Mouse (Mus musculus): ENCODE measurements around the gene Kazn. TPM values are rescaled to one million over a fixed set of nuclear protein-coding genes. Genes with fewer than 3 reads are reported as not detected.

Kazn gene
- polyA plus RNA-seq, 1 experiment from 2014 or later, result 17.9 TPM

GRCm38 (mm10) chr4:142267832-142268231 lies 28.6 kb upstream of the Kazn start:
- peak; percentile 33 for ATAC-seq (ENCODE audit: low read depth)
- WGBS, result 35% methylated on average over 4 of the region's 4 CpGs
- no peaks in the 10 kb centered on the region for H3K9me3 ChIP-seq (ENCODE audit: control insufficient read depth, low read length)
- H3K4me1 ChIP-seq (ENCODE audit: control insufficient read depth, insufficient read depth, low read length), result peaks cover 10% of the 10 kb centered on the region; the same call in 1 of the 2 replicates
- peak overlapping the region; percentile 45; the same call in 1 of the 2 replicates for H3K27ac ChIP-seq (ENCODE audit: low read depth, low read length)
- no peaks in the 10 kb centered on the region for H3K27me3 ChIP-seq (ENCODE audit: control insufficient read depth, insufficient read depth, low read length)
- H3K4me2 ChIP-seq (ENCODE audit: low read depth, low read length), result no peak overlapping the region
- H3K9ac ChIP-seq (replicated peaks; ENCODE audit: low read depth, low read length), result no peak overlapping the region
- H3K4me3 ChIP-seq (ENCODE audit: low read depth, low read length), result no peak overlapping the region
- no peaks in the 10 kb centered on the region for H3K36me3 ChIP-seq (ENCODE audit: control insufficient read depth, insufficient read depth, low read length)

- Histone ChIP-seq H3K4me1 (ENCODE audit: control insufficient read depth, insufficient read depth, low read length) (peaks cover 10% of the 10 kb centered on the region; the same call in 1 of the 2 replicates), H3K27ac (ENCODE audit: low read depth, low read length) (peak overlapping the region; percentile 45), H3K36me3 (ENCODE audit: control insufficient read depth, insufficient read depth, low read length) (no peaks in the 10 kb centered on the region), H3K4me2 (ENCODE audit: low read depth, low read length) (no peak overlapping the region), H3K27me3 (ENCODE audit: control insufficient read depth, insufficient read depth, low read length) (no peaks in the 10 kb centered on the region), H3K9ac (replicated peaks; ENCODE audit: low read depth, low read length) (no peak overlapping the region), H3K4me3 (ENCODE audit: low read depth, low read length) (no peak overlapping the region), H3K9me3 (ENCODE audit: control insufficient read depth, low read length) (no peaks in the 10 kb centered on the region)
- WGBS, result 9% methylated on average over 4 of the region's 4 CpGs
- peak; percentile 87 for ATAC-seq (ENCODE audit: low read depth)
Measured at GRCm38 (mm10) chr4:142267348-142267819, 28.2 kb upstream of the Kazn start.

- WGBS, result 91% methylated on average over 7 of the region's 7 CpGs
- no peak overlapping the region for H3K4me3 ChIP-seq (ENCODE audit: low read depth, low read length)
- ATAC-seq (ENCODE audit: low read depth), result no peak
- no peaks in the 10 kb centered on the region for H3K27me3 ChIP-seq (ENCODE audit: control insufficient read depth, insufficient read depth, low read length)
- H3K4me2 ChIP-seq (ENCODE audit: low read depth, low read length), result no peak overlapping the region
- H3K4me1 ChIP-seq (ENCODE audit: control insufficient read depth, insufficient read depth, low read length), result peaks cover 10% of the 10 kb centered on the region; the same call in 1 of the 2 replicates
- H3K9ac ChIP-seq (replicated peaks; ENCODE audit: low read depth, low read length), result no peak overlapping the region
- H3K27ac ChIP-seq (ENCODE audit: low read depth, low read length), result no peak overlapping the region
- no peaks in the 10 kb centered on the region for H3K36me3 ChIP-seq (ENCODE audit: control insufficient read depth, insufficient read depth, low read length)
- H3K9me3 ChIP-seq (ENCODE audit: control insufficient read depth, low read length), result no peaks in the 10 kb centered on the region
Measured at GRCm38 (mm10) chr4:142264335-142264734, 25.1 kb upstream of the Kazn start.

- no peak overlapping the region for H3K27ac ChIP-seq (ENCODE audit: low read depth, low read length)
- H3K4me2 ChIP-seq (ENCODE audit: low read depth, low read length), result no peak overlapping the region
- 0 out of 2 replicates have a peak, but pooled peaks have one; percentile 32 for ATAC-seq (ENCODE audit: low read depth)
- 72% methylated on average over 4 of the region's 4 CpGs for WGBS
- H3K36me3 ChIP-seq (ENCODE audit: control insufficient read depth, insufficient read depth, low read length), result no peaks in the 10 kb centered on the region
- H3K4me1 ChIP-seq (ENCODE audit: control insufficient read depth, insufficient read depth, low read length), result no peaks in the 10 kb centered on the region
- H3K9me3 ChIP-seq (ENCODE audit: control insufficient read depth, low read length), result no peaks in the 10 kb centered on the region
- H3K27me3 ChIP-seq (ENCODE audit: control insufficient read depth, insufficient read depth, low read length), result no peaks in the 10 kb centered on the region
- no peak overlapping the region for H3K4me3 ChIP-seq (ENCODE audit: low read depth, low read length)
- H3K9ac ChIP-seq (replicated peaks; ENCODE audit: low read depth, low read length), result no peak overlapping the region
Measured at GRCm38 (mm10) chr4:142261725-142262124, 22.5 kb upstream of the Kazn start.

- Histone ChIP-seq H3K4me3 (ENCODE audit: low read depth, low read length) (no peak overlapping the region), H3K4me2 (ENCODE audit: low read depth, low read length) (no peak overlapping the region), H3K4me1 (ENCODE audit: control insufficient read depth, insufficient read depth, low read length) (no peaks in the 10 kb centered on the region), H3K27ac (ENCODE audit: low read depth, low read length) (no peak overlapping the region), H3K27me3 (ENCODE audit: control insufficient read depth, insufficient read depth, low read length) (no peaks in the 10 kb centered on the region), H3K36me3 (ENCODE audit: control insufficient read depth, insufficient read depth, low read length) (no peaks in the 10 kb centered on the region), H3K9me3 (ENCODE audit: control insufficient read depth, low read length) (no peaks in the 10 kb centered on the region), H3K9ac (replicated peaks; ENCODE audit: low read depth, low read length) (no peak overlapping the region)
- no peak for ATAC-seq (ENCODE audit: low read depth)
- 92% methylated on average over 10 of the region's 10 CpGs for WGBS
Measured at GRCm38 (mm10) chr4:142258730-142259129, 19.5 kb upstream of the Kazn start.

- no peaks in the 10 kb centered on the region for H3K27me3 ChIP-seq (ENCODE audit: control insufficient read depth, insufficient read depth, low read length)
- WGBS, result 75% methylated on average over 6 of the region's 6 CpGs
- H3K4me1 ChIP-seq (ENCODE audit: control insufficient read depth, insufficient read depth, low read length), result no peaks in the 10 kb centered on the region
- no peak overlapping the region for H3K27ac ChIP-seq (ENCODE audit: low read depth, low read length)
- no peak overlapping the region for H3K4me2 ChIP-seq (ENCODE audit: low read depth, low read length)
- no peak overlapping the region for H3K4me3 ChIP-seq (ENCODE audit: low read depth, low read length)
- no peak for ATAC-seq (ENCODE audit: low read depth)
- no peak overlapping the region for H3K9ac ChIP-seq (replicated peaks; ENCODE audit: low read depth, low read length)
- no peaks in the 10 kb centered on the region for H3K36me3 ChIP-seq (ENCODE audit: control insufficient read depth, insufficient read depth, low read length)
- no peaks in the 10 kb centered on the region for H3K9me3 ChIP-seq (ENCODE audit: control insufficient read depth, low read length)
Measured at GRCm38 (mm10) chr4:142254088-142254487, 14.9 kb upstream of the Kazn start.

- no peaks in the 10 kb centered on the region for H3K4me1 ChIP-seq (ENCODE audit: control insufficient read depth, insufficient read depth, low read length)
- H3K36me3 ChIP-seq (ENCODE audit: control insufficient read depth, insufficient read depth, low read length), result no peaks in the 10 kb centered on the region
- WGBS, result 58% methylated on average over 12 of the region's 12 CpGs
Measured at GRCm38 (mm10) chr4:142251471-142252354, 12.5 kb upstream of the Kazn start.

GRCm38 (mm10) chr4:142250054-142250453 lies 10.9 kb upstream of the Kazn start:
- 95% methylated on average over 8 of the region's 8 CpGs for WGBS
- ATAC-seq (ENCODE audit: low read depth), result no peak
- Histone ChIP-seq H3K9me3 (ENCODE audit: control insufficient read depth, low read length) (no peaks in the 10 kb centered on the region), H3K27ac (ENCODE audit: low read depth, low read length) (no peak overlapping the region), H3K9ac (replicated peaks; ENCODE audit: low read depth, low read length) (no peak overlapping the region), H3K4me1 (ENCODE audit: control insufficient read depth, insufficient read depth, low read length) (no peaks in the 10 kb centered on the region), H3K4me2 (ENCODE audit: low read depth, low read length) (no peak overlapping the region), H3K27me3 (ENCODE audit: control insufficient read depth, insufficient read depth, low read length) (no peaks in the 10 kb centered on the region), H3K36me3 (ENCODE audit: control insufficient read depth, insufficient read depth, low read length) (no peaks in the 10 kb centered on the region), H3K4me3 (ENCODE audit: low read depth, low read length) (no peak overlapping the region)

More at GRCm38 (mm10) chr4:142251471-142252354, 12.5 kb upstream of the Kazn start:
- no peak for ATAC-seq (ENCODE audit: low read depth)
- H3K9me3 ChIP-seq (ENCODE audit: control insufficient read depth, low read length), result no peaks in the 10 kb centered on the region
- no peak overlapping the region for H3K9ac ChIP-seq (replicated peaks; ENCODE audit: low read depth, low read length)
- H3K4me2 ChIP-seq (ENCODE audit: low read depth, low read length), result no peak overlapping the region
- H3K4me3 ChIP-seq (ENCODE audit: low read depth, low read length), result no peak overlapping the region
- no peaks in the 10 kb centered on the region for H3K27me3 ChIP-seq (ENCODE audit: control insufficient read depth, insufficient read depth, low read length)
- H3K27ac ChIP-seq (ENCODE audit: low read depth, low read length), result no peak overlapping the region

GRCm38 (mm10) chr4:142249401-142249800 lies 10.2 kb upstream of the Kazn start:
- Histone ChIP-seq H3K36me3 (ENCODE audit: control insufficient read depth, insufficient read depth, low read length) (no peaks in the 10 kb centered on the region), H3K27me3 (ENCODE audit: control insufficient read depth, insufficient read depth, low read length) (no peaks in the 10 kb centered on the region), H3K4me3 (ENCODE audit: low read depth, low read length) (no peak overlapping the region), H3K4me2 (ENCODE audit: low read depth, low read length) (no peak overlapping the region), H3K4me1 (ENCODE audit: control insufficient read depth, insufficient read depth, low read length) (no peaks in the 10 kb centered on the region), H3K27ac (ENCODE audit: low read depth, low read length) (no peak overlapping the region), H3K9me3 (ENCODE audit: control insufficient read depth, low read length) (no peaks in the 10 kb centered on the region), H3K9ac (replicated peaks; ENCODE audit: low read depth, low read length) (no peak overlapping the region)
- peak; percentile 32; the same call in 1 of the 2 replicates for ATAC-seq (ENCODE audit: low read depth)
- whole genome bisulfite sequencing, result 20% methylated on average over 9 of the region's 9 CpGs

Data from neural tube, embryonic 14.5 days (tissue).